Mouse (Mus musculus) liver, adult (tissue): ENCODE measurements around the gene Nek1.

Experiments
- GATA4 ChIP-seq: IDR thresholded peaks from 2 replicates; pipeline ENCODE4 v1.6.1; 2014; ENCODE audit warnings: mild to moderate bottlenecking, low read length; ENCODE audit not compliant: insufficient replicate concordance

Nek1 gene

GRCm38 (mm10) chr8:60992910-60993638 is at the start of gene Nek1:
Nek1 (plus strand) TSS chr8:60993195.
- no peak for TF ChIP-seq GATA4

GRCm38 (mm10) chr8:60947503-60947902 is 45.5 kb upstream of the Nek1 start:
- TF ChIP-seq GATA4 = no peak

GRCm38 (mm10) chr8:60949859-60950258 is 43.1 kb upstream of the Nek1 start:
- no peak for TF ChIP-seq GATA4

- TF ChIP-seq GATA4 = no peak
These were observed 41.7 kb upstream of the Nek1 start for GRCm38 (mm10) chr8:60951271-60951670.

- TF ChIP-seq GATA4 = no peak
These were observed 41.2 kb upstream of the Nek1 start for GRCm38 (mm10) chr8:60951757-60952156.

- TF ChIP-seq GATA4 = no peak
These were observed 40.2 kb upstream of the Nek1 start for GRCm38 (mm10) chr8:60952803-60953202.

GRCm38 (mm10) chr8:60954281-60955014 is 38.5 kb upstream of the Nek1 start:
- TF ChIP-seq GATA4 = peak; percentile 85; the same call in 1 of the 2 replicates

GRCm38 (mm10) chr8:60956847-60957246 is 36.1 kb upstream of the Nek1 start:
- TF ChIP-seq GATA4 = no peak

GRCm38 (mm10) chr8:60962763-60963162 is 30.2 kb upstream of the Nek1 start:
- no peak for TF ChIP-seq GATA4

GRCm38 (mm10) chr8:60963931-60964330 is 29.1 kb upstream of the Nek1 start:
- no peak for TF ChIP-seq GATA4

GRCm38 (mm10) chr8:60964518-60964917 is 28.5 kb upstream of the Nek1 start:
- TF ChIP-seq GATA4 = no peak

GRCm38 (mm10) chr8:60965306-60965705 is 27.7 kb upstream of the Nek1 start:
- no peak for TF ChIP-seq GATA4

- TF ChIP-seq GATA4 = no peak
These were observed 27.3 kb upstream of the Nek1 start for GRCm38 (mm10) chr8:60965741-60966140.

GRCm38 (mm10) chr8:60969091-60969490 is 23.9 kb upstream of the Nek1 start:
- no peak for TF ChIP-seq GATA4

GRCm38 (mm10) chr8:60971808-60972207 is 21.2 kb upstream of the Nek1 start:
- no peak for TF ChIP-seq GATA4

- TF ChIP-seq GATA4 = no peak
These were observed 19.5 kb upstream of the Nek1 start for GRCm38 (mm10) chr8:60973448-60973847.

GRCm38 (mm10) chr8:60974837-60975236 is 18.2 kb upstream of the Nek1 start:
- no peak for TF ChIP-seq GATA4

- no peak for TF ChIP-seq GATA4
These were observed 16.2 kb upstream of the Nek1 start for GRCm38 (mm10) chr8:60976818-60977217.
